Mouse (Mus musculus) ZHBTc4 (cell line): ENCODE results near the gene Adipor2.

Experiments used
- DNase-seq: peaks from one replicate; pipeline ENCODE4 v3.0.0-alpha.2; 2011; ENCODE audit warnings: low read depth, low spot score

The Adipor2 gene

DNA sequence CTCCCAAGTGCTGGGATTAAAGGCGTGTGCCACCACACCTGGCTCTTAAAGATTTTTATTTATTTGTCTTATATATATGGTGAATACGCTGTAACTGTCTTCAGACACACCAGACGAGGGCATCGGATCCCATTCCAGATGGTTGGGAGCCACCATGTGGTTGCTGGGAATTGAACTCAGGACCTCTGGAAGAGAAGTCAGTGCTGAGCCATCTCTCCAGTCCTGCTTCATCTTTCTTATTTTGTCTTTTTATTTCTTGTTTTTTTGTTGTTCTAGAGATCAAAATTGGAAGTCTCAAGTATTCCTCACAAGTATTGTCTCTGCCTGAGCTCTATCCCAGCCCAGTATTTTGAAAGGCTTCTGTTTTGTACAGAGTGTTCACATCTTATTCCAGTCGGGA is 2.9 kb upstream of the Adipor2 start:
- peak; percentile 42 for DNase-seq

DNA sequence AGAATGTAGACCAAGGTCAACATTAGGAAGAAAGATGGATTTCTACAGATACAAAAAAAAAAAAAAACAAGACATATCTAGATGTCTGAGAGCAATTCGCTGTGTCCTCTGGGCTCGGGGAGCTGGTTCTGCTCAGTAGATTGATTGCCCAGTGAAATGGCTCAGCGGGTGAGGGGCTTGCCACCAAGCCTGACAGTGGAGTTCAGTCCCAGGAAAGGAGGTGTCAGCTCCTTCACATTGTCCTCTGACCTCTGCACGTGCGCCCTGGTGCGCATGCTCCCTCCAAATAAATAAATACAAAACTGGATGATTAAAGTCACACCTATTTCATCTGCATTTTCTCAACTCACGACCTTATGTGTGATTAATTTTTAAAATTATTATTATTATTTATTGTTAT is 1.9 kb upstream of the Adipor2 start:
- DNase-seq = peak; percentile 80

GRCm38 (mm10) chr6:119418392-119419251 is 1.1 kb upstream of the Adipor2 start:
- DNase-seq = peak; percentile 87

DNA sequence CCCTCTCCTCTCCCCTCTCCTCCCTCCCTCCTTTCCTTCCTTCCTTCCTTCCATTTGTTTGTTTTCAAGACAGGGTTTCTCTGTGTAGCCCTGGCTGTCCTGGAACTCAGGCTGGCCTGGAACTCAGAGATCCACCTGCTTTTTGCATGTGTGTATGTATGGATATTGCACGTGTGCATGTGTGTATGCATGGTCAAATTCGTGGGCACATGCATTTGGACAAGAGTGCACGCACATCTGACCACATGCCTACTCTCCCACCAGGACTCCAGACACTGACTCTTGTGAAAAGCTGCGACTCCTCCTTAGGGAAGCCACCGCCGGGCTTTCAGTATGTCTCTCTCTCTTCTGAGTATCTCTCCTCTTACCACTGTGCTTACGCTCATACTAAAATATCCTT is 317 bp upstream of the Adipor2 start:
- peak; percentile 46 for DNase-seq

GRCm38 (mm10) chr6:119416643-119417042 is 861 bp downstream of the Adipor2 start:
- peak; percentile 40 for DNase-seq

DNA sequence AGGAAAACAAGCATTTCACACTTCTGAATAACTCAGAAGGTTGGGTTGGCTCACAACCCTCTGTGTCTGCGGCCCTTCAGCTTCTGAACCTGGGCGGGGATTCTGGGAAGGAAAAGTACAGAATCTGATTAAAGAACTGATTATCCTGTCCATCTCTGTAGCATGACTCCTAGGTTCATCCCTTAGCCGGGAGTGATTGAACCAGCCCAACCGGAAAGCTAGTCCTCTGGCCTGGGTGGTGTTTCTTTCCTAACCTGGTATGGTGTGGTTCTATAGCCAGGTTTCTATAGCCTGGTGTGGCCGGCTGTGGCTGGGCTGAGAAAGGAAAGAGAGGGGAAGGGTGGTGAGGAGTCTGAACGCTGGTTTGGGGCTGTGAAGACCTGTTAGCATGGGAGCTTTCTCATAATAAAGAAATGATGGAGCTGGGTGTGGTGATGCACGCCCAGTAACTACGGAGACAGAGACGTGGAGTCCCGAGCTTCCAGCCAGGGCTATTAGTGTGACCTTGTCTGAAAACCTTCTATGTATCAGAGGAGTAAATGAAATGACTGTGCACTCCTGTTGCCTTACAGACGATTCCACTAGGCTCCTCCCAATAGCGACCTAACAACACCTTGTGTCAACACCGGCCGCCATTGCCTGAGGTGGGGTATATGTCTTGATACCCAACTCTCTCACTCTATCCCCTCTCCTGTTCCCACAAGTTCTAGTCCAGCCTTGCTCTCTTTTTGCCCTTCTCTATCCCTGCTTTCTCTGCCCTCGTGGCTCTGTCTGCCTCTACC is 3.1 kb downstream of the Adipor2 start:
- DNase-seq = peak; percentile 50

DNA sequence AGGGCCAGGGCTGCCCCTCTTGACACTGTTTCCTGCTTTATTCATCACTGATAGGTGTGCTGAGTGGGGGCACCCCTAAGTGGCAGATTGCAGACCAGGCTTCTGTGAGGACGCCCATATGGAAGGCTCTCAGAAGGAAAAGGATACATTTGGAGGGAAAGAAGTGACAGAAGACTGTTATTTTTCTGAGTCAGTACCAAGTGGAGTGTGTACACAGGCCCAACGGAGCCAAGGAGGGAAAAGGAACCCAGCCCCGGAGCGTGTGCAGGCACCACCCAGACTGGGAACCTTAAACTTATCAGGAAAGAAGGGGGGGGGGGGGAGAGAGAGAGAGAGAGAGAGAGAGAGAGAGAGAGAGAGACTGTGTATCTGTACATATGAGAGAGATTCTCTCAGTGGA is 4.9 kb downstream of the Adipor2 start:
- no peak for DNase-seq

DNA sequence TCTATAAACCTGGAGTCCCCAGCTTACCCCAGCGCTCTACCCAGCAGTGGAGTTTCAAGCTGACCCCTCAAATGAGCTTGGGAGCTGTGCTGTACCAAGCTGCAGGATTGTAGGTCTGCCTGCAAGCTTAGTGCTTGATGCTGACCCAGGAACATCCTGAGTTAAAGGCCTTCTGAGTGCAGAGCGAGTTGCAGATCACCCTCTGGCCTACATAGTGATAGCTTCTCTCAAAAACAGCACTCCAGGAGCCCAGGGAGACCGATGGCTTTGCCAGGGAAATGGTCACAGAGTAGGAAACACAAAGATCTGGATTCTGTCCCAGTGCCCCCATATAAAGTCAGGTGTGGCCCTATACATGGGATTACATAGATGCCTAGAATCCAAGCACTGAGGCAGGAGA is 6.0 kb downstream of the Adipor2 start:
- DNase-seq = no peak

- no peak for DNase-seq
These were observed 7.7 kb downstream of the Adipor2 start for GRCm38 (mm10) chr6:119409766-119410165.

GRCm38 (mm10) chr6:119408582-119408981 is 8.9 kb downstream of the Adipor2 start:
- no peak for DNase-seq

DNA sequence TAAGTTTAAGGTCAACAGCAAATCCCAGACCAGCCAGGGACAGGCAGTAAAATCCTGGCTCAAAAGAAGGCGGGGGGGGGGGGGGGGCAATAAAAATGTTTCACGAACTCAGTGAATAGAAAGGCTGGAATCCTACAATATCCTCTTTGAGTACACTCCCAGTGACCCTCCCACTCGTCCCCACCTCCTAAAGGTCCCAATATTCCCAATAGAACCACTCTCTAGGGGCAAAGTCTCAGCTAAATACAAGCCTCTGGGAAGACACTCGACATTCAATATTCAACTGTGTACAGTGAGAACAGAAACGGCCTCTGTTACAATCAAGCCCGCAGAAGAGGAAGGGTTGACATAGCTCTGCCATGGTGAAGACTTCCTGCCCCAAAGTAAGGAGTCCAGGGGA is 9.7 kb downstream of the Adipor2 start:
- no peak for DNase-seq

DNA sequence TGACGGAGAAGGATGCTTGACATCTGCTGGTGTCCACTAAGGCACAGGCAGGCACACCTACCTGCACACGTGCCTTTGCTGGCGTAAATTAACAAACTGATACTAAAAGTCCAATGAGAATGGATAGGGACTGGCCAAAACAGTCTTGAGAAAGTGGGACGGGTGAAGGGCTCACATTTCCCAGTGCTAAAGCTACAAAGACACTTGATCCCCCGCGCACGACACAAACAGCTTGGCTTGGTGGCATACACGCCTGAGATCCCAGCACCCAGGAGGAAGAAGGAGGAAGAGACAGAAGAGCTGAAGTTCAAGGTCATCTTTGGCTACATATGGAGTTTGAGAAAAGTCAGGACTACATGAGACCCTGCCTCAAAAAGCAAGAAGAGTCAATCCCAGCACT is 11.0 kb downstream of the Adipor2 start:
- no peak for DNase-seq

DNA sequence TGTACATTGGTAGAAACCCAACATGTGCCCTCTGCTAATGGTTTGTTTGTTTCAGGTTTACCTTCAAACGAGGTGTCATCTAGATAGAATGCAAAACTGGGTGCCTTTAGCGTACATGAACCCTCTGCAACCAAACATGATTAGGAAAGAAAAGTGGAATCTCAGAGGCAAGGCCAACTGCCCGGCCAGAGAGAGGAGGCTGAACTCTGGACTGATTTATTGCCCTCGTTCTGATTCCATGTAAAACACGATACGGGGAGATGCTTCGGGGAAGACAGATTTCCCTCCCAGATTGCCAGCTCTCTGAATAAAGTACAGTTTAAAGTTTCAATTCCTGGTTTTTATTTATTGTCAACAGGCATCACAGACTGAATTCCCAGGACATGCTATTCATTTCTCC is 12.2 kb downstream of the Adipor2 start:
- DNase-seq = no peak

DNA sequence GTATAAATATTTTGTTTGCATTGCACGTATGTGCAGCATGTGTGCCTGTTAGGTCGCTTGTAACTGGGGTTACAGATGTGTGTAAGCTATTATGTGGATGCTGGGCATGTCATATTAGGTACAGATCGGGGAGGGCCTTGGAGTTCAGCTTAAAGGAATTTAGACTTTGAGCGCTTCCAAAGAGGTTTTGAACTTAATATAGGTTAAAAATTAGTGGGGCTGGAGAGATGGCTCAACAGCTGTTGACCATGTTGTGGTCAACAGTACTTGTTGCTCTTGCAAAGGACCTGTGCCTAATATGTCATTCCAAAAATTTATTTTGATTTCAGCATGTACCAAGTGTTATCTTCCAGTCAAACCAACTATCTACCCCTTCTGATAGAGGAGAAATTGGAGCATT is 12.7 kb downstream of the Adipor2 start:
- no peak for DNase-seq

DNA sequence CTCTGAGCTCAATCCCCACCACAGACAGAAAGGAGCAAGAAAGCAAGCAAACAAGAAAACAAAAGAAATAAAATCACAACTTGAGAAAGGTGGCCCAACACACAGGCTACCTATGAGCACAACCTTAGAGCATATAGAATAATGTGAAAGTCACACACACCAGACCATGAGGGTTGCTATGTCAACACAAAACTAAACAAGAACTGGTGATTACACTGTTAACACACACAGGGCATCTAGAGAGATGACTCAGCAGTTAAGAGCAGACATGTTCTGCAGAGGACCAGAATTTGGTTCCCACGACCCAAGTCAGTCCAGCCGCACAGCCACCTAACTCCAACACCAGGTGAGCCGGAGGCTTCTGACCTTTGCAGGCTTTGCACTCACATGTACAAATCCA is 14.5 kb downstream of the Adipor2 start:
- DNase-seq = no peak

- DNase-seq = no peak
These were observed 15.8 kb downstream of the Adipor2 start for GRCm38 (mm10) chr6:119401545-119402304.

DNA sequence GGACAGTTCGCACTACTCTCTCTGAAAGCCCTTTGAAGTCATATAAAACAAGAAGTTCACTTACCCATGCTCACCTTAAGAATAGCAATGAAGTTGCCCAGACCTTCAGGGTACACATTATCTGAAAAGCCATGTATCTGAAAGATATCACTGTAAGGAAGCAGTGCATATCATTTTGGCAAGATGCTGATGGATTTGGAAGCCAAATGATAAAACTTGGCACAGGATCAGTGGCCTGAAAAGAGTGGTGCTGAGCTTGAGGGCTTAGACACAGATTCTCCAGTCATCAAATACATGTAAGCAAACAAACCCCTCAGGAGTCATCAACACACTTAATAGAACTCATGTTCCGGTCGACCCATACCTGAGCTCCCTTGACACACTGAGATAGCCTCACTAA is 16.9 kb downstream of the Adipor2 start:
- no peak for DNase-seq

DNA sequence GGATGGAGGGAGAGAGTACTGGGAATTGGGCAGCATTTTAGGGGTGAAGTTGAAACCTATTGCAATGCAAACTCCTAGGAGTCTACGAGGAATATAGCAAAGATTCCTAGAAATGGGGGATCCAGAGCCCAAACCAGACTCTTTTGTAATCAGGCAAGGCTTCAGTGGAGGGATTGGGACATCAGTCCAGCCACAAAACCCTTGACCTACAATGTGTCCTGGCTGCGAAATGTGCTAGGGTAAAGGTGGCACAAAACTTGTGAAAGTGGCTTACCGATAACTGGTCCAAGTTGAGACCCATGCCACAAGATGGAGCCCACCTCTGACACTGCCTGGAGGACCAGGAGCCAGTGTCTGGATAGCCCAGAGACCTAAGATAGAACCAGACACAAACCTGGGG is 18.1 kb downstream of the Adipor2 start:
- no peak for DNase-seq

GRCm38 (mm10) chr6:119396309-119396634 is 21.2 kb downstream of the Adipor2 start:
- DNase-seq = peak; percentile 30

- no peak for DNase-seq
These were observed 21.8 kb downstream of the Adipor2 start for GRCm38 (mm10) chr6:119395421-119396308.

GRCm38 (mm10) chr6:119392836-119393235 is 24.7 kb downstream of the Adipor2 start:
- DNase-seq = no peak
